Mouse (Mus musculus): ENCODE measurements around the gene Wasl. TPM values are rescaled to one million over a fixed set of nuclear protein-coding genes. Genes with fewer than 3 reads are reported as not detected.

Wasl gene
- total RNA-seq, 4 experiments from 2014 or later, result 93.6 to 105 (median 97.3) TPM

DNA sequence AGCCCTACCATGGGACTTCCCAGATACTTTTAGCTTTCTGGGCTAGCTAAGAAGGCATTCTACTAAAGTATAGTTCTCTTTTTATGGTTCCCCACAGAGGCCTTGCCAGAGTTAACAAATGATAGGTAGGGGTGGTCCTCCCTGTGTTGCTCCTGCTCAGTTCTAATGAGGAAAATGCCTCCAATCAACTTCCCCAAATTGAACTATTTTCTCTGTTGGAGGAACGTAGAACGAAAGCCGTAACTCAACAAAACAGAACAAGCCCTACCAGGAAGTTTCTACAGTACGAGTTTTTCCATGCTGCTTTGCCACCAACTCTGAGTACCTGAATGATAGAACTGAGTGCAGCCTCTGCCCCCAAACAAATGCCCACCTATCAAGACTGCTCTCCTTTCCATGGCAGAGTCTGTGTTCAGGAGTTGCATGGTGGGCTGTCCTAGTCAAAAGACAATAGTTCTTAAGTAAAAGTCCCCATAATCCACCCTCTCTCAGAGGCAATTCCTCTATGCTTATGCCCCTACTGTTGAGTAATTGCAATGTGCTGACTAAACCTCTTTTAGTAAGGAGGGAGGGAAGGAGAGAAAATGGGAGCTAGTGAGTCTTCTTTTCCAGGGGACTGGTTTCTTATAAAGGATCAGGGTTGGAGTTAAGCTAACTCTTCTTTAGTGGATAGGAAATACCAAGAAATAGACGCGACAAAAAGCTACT lies 19.3 kb downstream of the Wasl start:
- no peak for DNase-seq (ENCODE audit: low spot score in 2 of 2)

GRCm38 (mm10) chr6:24642960-24643359 lies 21.8 kb downstream of the Wasl start:
- no peak for DNase-seq (ENCODE audit: low spot score in 2 of 2)

- no peak for DNase-seq (ENCODE audit: low spot score in 2 of 2)
Observed at GRCm38 (mm10) chr6:24642161-24642560, 22.6 kb downstream of the Wasl start.

DNA sequence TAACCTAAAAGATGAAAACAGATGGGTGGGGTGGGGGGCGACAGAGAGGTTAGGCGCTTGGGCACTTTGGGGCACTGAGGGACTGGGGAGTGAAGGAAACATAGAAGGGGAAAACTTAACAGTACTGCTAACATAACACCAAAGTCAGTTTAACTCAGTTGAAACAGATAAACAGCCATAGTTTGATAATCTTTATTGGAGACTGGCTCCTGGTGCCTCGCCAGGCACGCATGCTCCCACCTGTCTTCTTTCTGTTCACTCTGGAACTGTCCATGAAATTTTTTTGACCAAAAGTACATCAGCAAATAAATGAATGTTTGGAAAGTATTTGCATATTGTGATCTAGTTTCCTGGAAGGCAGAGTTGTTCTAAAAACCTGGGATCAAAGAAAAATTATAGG lies 23.5 kb downstream of the Wasl start:
- no peak for DNase-seq (ENCODE audit: low spot score in 2 of 2)

DNA sequence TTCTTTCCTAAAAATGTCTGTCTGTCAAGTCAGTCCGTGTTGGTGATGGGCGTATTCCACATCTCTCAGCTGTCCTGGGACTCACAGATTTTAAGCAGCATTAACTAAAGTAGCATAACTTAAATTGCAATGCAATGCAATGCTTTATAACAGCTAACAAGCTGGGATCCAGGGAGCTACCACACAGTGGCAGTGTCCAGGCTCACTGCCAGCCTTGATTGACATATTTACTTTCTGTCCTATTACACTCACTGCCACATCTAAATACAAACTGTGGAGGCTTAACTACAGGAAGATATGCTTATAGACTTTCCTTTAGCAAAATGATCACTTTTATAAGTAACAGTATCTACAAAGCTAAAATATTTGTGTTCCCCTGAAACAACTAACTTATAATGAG lies 29.0 kb downstream of the Wasl start:
- no peak for DNase-seq (ENCODE audit: low spot score in 2 of 2)

DNA sequence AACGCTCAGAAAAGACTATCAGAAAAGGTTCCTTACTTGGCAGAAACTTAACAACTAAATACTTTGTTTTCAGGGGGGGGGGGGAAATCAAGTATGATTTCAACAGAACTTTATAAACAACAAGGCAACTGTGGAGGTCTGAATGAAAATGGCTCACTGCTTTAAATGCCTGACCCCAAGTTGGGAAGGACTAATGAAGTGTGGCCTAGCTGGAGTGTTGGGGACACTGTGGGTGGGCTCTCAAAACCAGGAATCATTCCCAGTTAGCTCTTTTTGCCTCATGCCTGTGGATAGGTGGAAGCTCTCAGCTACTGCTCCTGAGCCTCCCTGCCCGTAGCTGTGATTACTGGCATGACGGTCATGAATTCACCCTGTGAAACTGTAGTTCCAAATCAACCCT lies 30.7 kb downstream of the Wasl start:
- no peak for DNase-seq (ENCODE audit: low spot score in 2 of 2)

DNA sequence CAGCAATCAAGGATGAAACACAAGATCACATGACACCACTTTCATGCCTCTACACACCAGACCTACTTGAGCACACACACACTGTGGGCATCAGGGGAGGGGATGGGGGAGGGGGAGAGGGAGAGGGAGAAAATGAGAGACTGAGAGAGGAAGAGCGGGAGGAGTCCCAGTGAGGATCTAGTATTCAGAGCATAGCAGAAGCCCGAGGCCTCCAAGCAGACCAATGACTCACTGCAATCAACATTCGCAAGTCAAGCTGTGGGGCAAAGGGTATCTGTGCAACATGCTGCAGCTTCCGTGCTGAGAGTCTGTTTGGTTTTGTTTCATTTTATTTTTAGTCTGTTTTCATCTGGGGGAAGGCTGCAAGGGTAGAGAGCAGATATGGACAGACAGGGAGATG lies 32.7 kb downstream of the Wasl start:
- DNase-seq (ENCODE audit: low spot score in 2 of 2), result no peak

GRCm38 (mm10) chr6:24628499-24628898 lies 36.3 kb downstream of the Wasl start:
- no peak for DNase-seq (ENCODE audit: low spot score in 2 of 2)

DNA sequence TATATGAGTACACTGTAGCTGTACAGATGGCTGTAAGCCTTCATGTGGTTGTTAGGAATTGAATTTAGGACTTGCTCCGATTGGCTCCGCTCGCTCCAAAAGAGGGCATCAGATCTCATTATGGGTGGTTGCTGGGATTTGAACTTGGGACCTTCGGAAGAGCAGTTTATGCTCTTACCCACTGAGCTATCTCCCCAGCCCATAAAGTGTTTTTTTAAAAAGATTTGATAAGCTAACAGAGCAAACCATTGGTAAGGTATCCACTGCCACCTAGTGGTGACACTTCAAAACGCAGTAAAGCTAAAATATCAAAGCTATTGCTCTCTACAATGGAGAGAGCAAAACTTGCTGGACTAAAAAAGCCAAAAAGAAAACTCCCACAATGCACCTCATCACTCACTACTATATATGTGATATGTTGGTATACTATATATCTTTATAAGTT lies 37.2 kb downstream of the Wasl start:
- no peak for DNase-seq (ENCODE audit: low spot score in 2 of 2)

DNA sequence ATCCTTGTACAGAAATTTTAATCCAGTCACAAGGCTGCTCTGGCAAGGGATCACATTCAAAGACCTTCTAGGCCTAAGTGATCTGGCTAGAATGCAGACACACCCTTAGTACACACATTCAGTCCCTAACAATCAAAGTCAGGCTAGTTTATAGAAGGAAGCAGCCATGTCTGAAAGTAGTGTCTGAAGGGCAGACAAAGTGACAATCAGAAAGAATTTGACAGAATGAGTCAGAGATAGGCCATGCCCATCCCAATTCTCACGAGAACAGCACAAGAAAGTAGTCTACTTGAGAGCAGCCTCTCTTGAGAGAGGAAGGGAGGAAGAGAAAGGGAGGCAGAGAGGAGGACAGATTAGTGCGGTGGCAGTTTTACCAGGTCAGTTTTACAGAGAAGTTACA lies 42.7 kb downstream of the Wasl start:
- no peak for DNase-seq (ENCODE audit: low spot score in 2 of 2)

DNA sequence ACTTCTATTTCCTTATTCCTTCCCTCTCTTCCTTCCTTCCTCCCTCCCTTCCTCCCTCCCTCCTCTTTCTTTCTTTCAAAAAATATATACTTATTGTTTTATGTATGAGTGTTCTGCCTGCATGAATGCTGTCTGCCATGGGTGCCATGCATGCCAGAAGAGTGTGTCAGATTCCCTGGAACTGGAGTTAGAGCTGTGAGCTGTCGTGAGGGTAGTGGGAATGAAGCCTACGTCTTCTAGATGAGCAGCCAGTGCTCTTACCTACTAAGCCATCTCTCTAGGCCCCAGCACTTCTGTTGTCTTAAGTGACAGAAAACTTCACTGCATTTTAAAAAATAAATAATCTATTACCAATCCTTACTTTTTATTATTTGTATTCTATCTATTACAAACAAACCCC lies 43.9 kb downstream of the Wasl start:
- no peak for DNase-seq (ENCODE audit: low spot score in 2 of 2)

- DNase-seq (ENCODE audit: low spot score in 2 of 2), result no peak
Observed at GRCm38 (mm10) chr6:24619285-24620045, 45.3 kb downstream of the Wasl start.

DNA sequence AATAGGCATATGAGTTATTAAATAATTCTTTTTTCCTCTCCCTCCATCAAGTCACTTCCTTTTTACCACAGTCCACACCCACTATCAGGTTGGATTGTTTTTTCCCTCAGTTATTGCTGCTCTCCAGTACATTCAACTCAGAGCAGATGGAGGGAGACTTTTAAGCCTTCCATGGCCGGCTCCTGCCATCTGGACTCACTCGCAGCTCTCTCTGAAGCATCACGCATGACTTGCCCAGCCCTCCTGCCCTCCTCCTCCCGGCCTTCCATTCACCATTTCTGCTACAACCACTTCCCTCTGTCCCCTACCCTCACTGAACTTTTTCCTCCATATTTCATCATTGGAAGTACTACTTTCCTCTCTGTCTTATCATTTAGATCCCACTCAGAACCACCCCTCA lies 48.1 kb downstream of the Wasl start:
- no peak for DNase-seq (ENCODE audit: low spot score in 2 of 2)

DNA sequence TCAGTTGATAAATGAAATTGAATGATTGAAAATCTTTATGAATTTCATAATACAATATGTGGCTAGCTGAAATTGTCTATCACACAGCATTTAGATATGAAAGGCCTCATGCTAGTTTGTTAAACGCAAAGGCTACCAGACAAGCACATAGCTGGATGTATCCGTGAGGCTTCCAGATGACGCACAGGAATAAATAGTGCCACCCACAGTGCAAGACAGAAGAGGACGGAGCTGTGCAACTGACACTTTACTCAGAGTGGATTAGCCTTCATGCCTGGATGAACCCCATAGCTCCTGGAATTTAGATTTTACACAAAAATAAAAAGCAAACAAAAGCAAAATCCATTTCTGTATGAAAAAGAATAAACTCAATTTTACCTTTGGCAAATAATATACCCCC lies 50.9 kb downstream of the Wasl start:
- DNase-seq (ENCODE audit: low spot score in 2 of 2), result no peak

GRCm38 (mm10) chr6:24613346-24613745 lies 51.5 kb downstream of the Wasl start:
- no peak for DNase-seq (ENCODE audit: low spot score in 2 of 2)

- DNase-seq (ENCODE audit: low spot score in 2 of 2), result no peak
Observed at GRCm38 (mm10) chr6:24612074-24612755, 52.6 kb downstream of the Wasl start.

DNA sequence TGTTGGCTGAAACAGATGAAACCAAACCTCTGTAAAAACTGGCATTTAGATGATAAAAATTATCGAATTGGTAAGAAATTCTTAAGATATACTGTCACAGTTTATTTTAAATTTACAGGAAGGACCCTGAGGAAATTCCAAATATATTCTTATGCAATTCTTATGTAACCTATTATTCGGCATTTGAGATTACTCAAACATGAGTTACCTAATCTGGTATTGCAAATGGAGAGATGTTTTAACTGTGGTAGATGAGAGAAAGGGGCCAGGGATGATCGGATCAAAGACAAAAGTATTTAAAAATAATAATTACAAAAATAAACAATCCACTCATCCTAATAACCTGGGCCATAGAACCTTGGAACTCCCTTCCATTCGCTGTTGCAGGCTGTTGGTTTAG lies 54.5 kb downstream of the Wasl start:
- DNase-seq (ENCODE audit: low spot score in 2 of 2), result no peak

DNA sequence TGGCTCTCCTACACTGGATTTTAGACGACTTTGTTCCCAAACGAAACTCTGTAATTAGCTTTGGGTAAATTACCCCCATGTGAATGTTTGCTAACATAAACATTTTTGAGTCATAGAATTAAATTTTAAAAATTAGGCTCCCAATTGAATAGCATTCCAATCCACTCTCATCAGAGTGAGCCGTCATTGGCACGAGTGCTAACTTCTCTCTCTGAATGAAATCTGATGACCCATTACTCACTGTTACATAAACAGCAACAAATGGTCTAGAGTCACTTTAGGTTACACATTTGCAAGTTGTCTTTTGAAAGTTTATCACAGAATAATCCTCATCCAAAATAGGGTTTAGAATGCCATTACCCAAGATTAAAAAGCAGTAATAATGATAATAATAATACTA lies 55.3 kb downstream of the Wasl start:
- DNase-seq (ENCODE audit: low spot score in 2 of 2), result no peak

- DNase-seq (ENCODE audit: low spot score in 2 of 2), result no peak
Observed at GRCm38 (mm10) chr6:24608682-24609081, 56.1 kb downstream of the Wasl start.

GRCm38 (mm10) chr6:24608129-24608528 lies 56.7 kb downstream of the Wasl start:
- no peak for DNase-seq (ENCODE audit: low spot score in 2 of 2)

GRCm38 (mm10) chr6:24607531-24607930 lies 57.3 kb downstream of the Wasl start:
- DNase-seq (ENCODE audit: low spot score in 2 of 2), result no peak

DNA sequence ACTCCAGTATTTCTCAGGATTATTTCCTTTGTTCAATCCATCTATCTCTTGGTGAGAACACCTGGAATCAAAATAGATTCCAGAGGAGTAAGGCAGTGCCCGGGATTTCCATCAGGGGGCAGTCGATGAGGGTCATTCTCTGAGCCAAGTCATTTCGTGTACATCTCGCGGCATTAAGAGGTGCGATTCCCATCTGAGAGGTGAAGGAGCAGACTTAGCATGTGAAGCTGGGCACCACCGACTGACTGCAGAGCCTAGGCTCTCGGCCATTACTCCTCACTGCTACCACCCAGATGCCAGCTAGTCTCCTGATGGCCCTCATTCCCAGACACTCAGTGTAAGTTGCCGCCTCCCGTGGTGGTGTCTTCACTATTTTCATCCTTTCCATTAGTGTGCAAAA lies 58.3 kb downstream of the Wasl start:
- no peak for DNase-seq (ENCODE audit: low spot score in 2 of 2)
